Mouse (Mus musculus): ENCODE results near the gene Tns1.

DNA sequence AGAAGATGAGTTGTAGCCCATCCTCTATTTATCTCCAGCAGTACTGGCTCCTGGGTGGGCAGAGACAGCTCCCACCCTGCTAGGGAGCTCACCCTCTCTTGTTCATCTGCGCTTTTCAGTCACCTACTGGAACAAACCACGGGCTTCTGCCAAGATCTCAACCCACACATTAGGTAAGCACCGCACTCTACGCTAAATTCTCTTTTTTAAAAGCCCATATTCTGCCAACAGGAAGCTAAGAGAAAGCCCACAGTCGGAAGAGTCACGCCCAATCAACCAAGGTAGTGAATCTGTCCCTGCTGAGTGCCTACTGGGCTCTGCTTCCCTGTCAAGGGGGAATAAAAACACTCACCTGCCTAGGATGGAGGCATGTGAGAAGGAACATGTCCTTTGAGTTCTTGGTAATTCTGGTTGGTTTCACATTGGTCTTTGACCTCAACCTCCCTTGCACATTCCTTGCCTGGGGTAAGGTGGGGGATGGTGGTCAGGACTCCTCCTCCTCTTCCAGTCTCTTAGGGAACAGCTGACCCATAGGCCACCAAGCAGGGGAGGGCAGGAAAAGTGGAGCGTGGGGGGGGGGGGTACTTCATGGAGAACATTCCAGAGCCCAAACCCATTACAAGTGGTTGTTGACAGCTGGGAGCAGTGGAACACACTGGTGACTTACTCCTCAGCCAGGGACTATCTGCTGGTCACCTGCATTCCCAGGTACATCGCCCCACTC lies 193.7 kb downstream of the Tns1 start:
- TF ChIP-seq POLR2A (IDR thresholded peaks at IDR 0.05; ENCODE audit: low read depth, low read length) (no peak), CTCF (conservative IDR thresholded peaks at IDR 0.05; ENCODE audit: insufficient read depth, insufficient read length, low read depth, low read length) (no peak)
